Comparison of ENCODE assay signal across 18 mouse cellular contexts in genomic region chr16:50030905-50031369, GRCm38 (mm10).
DNase-seq lines count a peak whose midpoint lies in the region; ATAC-seq and TF ChIP-seq lines count a peak whose summit lies in the region.
"Had no signal": no experiment of that assay in that cellular context is flagged by ENCODE, and none has a peak within 500 bp of the region (broad histone marks: within the 10 kb centered on the region; RNA-seq: fewer than 3 reads in every experiment).

No protein-coding gene starts in this region.

- no peak overlapping the region for H3K4me3 ChIP-seq in embryonic facial prominence, embryonic 11.5 days (ENCODE audit: low read depth, low read length)
- no peak overlapping the region for H3K4me3 ChIP-seq in embryonic facial prominence, embryonic 10.5 days
- H3K4me3 ChIP-seq in thymus, adult 2 months (ENCODE audit: control insufficient read depth, insufficient read depth, low read length) = no peak overlapping the region
- H3K4me3 ChIP-seq in forebrain, embryonic 16.5 days (replicated peaks; ENCODE audit: low read length) = no peak overlapping the region
- H3K4me3 ChIP-seq: embryonic facial prominence, embryonic 15.5 days; intestine, embryonic 15.5 days; neural tube, embryonic 13.5 days had no signal

- H3K27me3 ChIP-seq in embryonic facial prominence, embryonic 11.5 days (ENCODE audit: control insufficient read depth, insufficient read depth, low read length) = no peaks in the 10 kb centered on the region
- H3K27me3 ChIP-seq in embryonic facial prominence, embryonic 10.5 days (replicated peaks; ENCODE audit: low read depth, poor library complexity, severe bottlenecking) = no peaks in the 10 kb centered on the region
- H3K27me3 ChIP-seq in thymus, adult 2 months (ENCODE audit: control insufficient read depth, insufficient read depth, low read length) = no peaks in the 10 kb centered on the region
- no peaks in the 10 kb centered on the region for H3K27me3 ChIP-seq in splenic B cell, adult 2 months (ENCODE audit: control insufficient read depth, insufficient read depth, low read length, poor library complexity, severe bottlenecking)
- no peaks in the 10 kb centered on the region for H3K27me3 ChIP-seq in forebrain, embryonic 16.5 days (replicated peaks; ENCODE audit: control insufficient read depth, insufficient read depth, low read length)
- H3K27me3 ChIP-seq: embryonic facial prominence, embryonic 15.5 days; intestine, embryonic 15.5 days; neural tube, embryonic 13.5 days had no signal

- H3K9ac ChIP-seq in embryonic facial prominence, embryonic 11.5 days (replicated peaks; ENCODE audit: low read length) = no peak overlapping the region
- no peak overlapping the region for H3K9ac ChIP-seq in forebrain, embryonic 16.5 days (replicated peaks; ENCODE audit: low read depth, low read length)
- H3K9ac ChIP-seq: embryonic facial prominence, embryonic 15.5 days; intestine, embryonic 15.5 days; lung, embryonic 14.5 days; neural tube, embryonic 13.5 days had no signal

- H3K9me3 ChIP-seq in embryonic facial prominence, embryonic 11.5 days (replicated peaks; ENCODE audit: control insufficient read depth, low read length) = no peaks in the 10 kb centered on the region
- no peaks in the 10 kb centered on the region for H3K9me3 ChIP-seq in embryonic facial prominence, embryonic 10.5 days
- H3K9me3 ChIP-seq in forebrain, embryonic 16.5 days (ENCODE audit: control insufficient read depth, low read length) = no peaks in the 10 kb centered on the region
- H3K9me3 ChIP-seq: embryonic facial prominence, embryonic 15.5 days; intestine, embryonic 15.5 days; neural tube, embryonic 13.5 days had no signal

- TF ChIP-seq POLR2A in thymus, adult 2 months (IDR thresholded peaks at IDR 0.05; ENCODE audit: control insufficient read depth, extremely low read depth, insufficient read depth, low read length, poor library complexity) = no peak

- H3K27ac ChIP-seq in embryonic facial prominence, embryonic 11.5 days (replicated peaks; ENCODE audit: low read depth, low read length) = no peak overlapping the region
- no peak overlapping the region for H3K27ac ChIP-seq in embryonic facial prominence, embryonic 10.5 days (replicated peaks)
- H3K27ac ChIP-seq in thymus, adult 2 months (ENCODE audit: control insufficient read depth, insufficient read depth, low read length) = peak overlapping the region; percentile 59; the same call in 1 of the 2 replicates
- no peak overlapping the region for H3K27ac ChIP-seq in forebrain, embryonic 16.5 days (ENCODE audit: low read length)
- H3K27ac ChIP-seq: embryonic facial prominence, embryonic 15.5 days; intestine, embryonic 15.5 days; neural tube, embryonic 13.5 days had no signal

- H3K4me1 ChIP-seq in embryonic facial prominence, embryonic 11.5 days (ENCODE audit: control insufficient read depth, insufficient read depth, low read length) = no peaks in the 10 kb centered on the region
- peaks cover 43% of the 10 kb centered on the region for H3K4me1 ChIP-seq in embryonic facial prominence, embryonic 10.5 days
- H3K4me1 ChIP-seq in thymus, adult 2 months (replicated peaks; ENCODE audit: control insufficient read depth, insufficient read depth, low read length) = peaks cover 2% of the 10 kb centered on the region; the same call in 1 of the 2 replicates
- peaks cover 11% of the 10 kb centered on the region for H3K4me1 ChIP-seq in forebrain, embryonic 16.5 days (replicated peaks; ENCODE audit: control insufficient read depth, insufficient read depth, low read length)
- H3K4me1 ChIP-seq: intestine, embryonic 15.5 days had no signal

- ATAC-seq in embryonic facial prominence, embryonic 11.5 days (replicated peaks; ENCODE audit: insufficient number of reproducible peaks, low FRiP score, low TSS enrichment, low read depth) = no peak
- no peak for ATAC-seq in forebrain, embryonic 16.5 days
- ATAC-seq: forebrain, embryonic 14.5 days had no signal

- whole genome bisulfite sequencing in embryonic facial prominence, embryonic 11.5 days = 41% methylated on average over 2 of the region's 2 CpGs
- 61% methylated on average over 2 of the region's 2 CpGs for WGBS in embryonic facial prominence, embryonic 10.5 days
- 3% methylated on average over 2 of the region's 2 CpGs for WGBS in thymus, adult 2 months
- WGBS in forebrain, embryonic 16.5 days = 76% methylated on average over 2 of the region's 2 CpGs

- peak; percentile 74 for DNase-seq in embryonic facial prominence, embryonic 11.5 days (ENCODE audit: low spot score)
- DNase-seq in embryonic facial prominence, embryonic 10.5 days (ENCODE audit: low spot score) = no peak
- DNase-seq in thymus, adult 2 months = no peak
- DNase-seq in thymus, postnatal 4 days = no peak
- peak; percentile 25 for DNase-seq in c-Kit-positive CD71-negative TER-119-negative erythroid progenitor cells, embryonic 14.5 days (ENCODE audit: low read depth)
- DNase-seq in splenic B cell, adult 2 months (ENCODE audit: low read depth, low spot score) = peak; percentile 15
- DNase-seq in lung, postnatal 25 days (ENCODE audit: low spot score) = no peak
- DNase-seq: cerebellum, adult 9-10 months; gastrocnemius, postnatal 14 days; kidney, postnatal 4 days; lung, embryonic 14.5 days; midbrain, embryonic 14.5 days; right cerebral cortex, adult 18-20 months had no signal

- no peak for TF ChIP-seq CTCF in thymus, adult 2 months (IDR thresholded peaks at IDR 0.05; ENCODE audit: borderline replicate concordance, control insufficient read depth, extremely low read depth, insufficient read depth, low read length, poor library complexity)

- no peaks in the 10 kb centered on the region for H3K36me3 ChIP-seq in embryonic facial prominence, embryonic 11.5 days (replicated peaks; ENCODE audit: control insufficient read depth, insufficient read depth, low read depth, low read length)
- H3K36me3 ChIP-seq in embryonic facial prominence, embryonic 10.5 days (replicated peaks) = no peaks in the 10 kb centered on the region
- H3K36me3 ChIP-seq in thymus, adult 2 months (ENCODE audit: control insufficient read depth, insufficient read depth, low read length) = no peaks in the 10 kb centered on the region
- no peaks in the 10 kb centered on the region for H3K36me3 ChIP-seq in splenic B cell, adult 2 months (ENCODE audit: control insufficient read depth, insufficient read depth, low read length, poor library complexity, severe bottlenecking)
- no peaks in the 10 kb centered on the region for H3K36me3 ChIP-seq in forebrain, embryonic 16.5 days (ENCODE audit: control insufficient read depth, insufficient read depth)
- H3K36me3 ChIP-seq: embryonic facial prominence, embryonic 15.5 days; intestine, embryonic 15.5 days; neural tube, embryonic 13.5 days had no signal

- H3K4me2 ChIP-seq in embryonic facial prominence, embryonic 11.5 days (ENCODE audit: low read depth, low read length) = no peak overlapping the region
- H3K4me2 ChIP-seq in forebrain, embryonic 16.5 days (ENCODE audit: low read length) = no peak overlapping the region
- H3K4me2 ChIP-seq: embryonic facial prominence, embryonic 15.5 days; intestine, embryonic 15.5 days; lung, embryonic 14.5 days; neural tube, embryonic 13.5 days had no signal

Comparison
In these comparisons a context has a peak if more than half of its experiments do, and no peak if none do; other contexts are left out.
1. DNase-seq: peak in embryonic facial prominence, embryonic 11.5 days (single experiment), c-Kit-positive CD71-negative TER-119-negative erythroid progenitor cells, embryonic 14.5 days (single experiment) and splenic B cell, adult 2 months (single experiment); none in embryonic facial prominence, embryonic 10.5 days (single experiment), thymus, adult 2 months (single experiment), thymus, postnatal 4 days (single experiment) and lung, postnatal 25 days (single experiment).